Mouse (Mus musculus) heart, postnatal 36 days (tissue): ENCODE results near the gene Mbtd1. TPM values are rescaled to one million over a fixed set of nuclear protein-coding genes. Genes with fewer than 3 reads are reported as not detected.

Experiments used
- DNase-seq, 2 experiments: peaks; one replicate each; pipeline ENCODE4 v3.0.0; 2021 to 2022
- intact Hi-C: fragments of 180-260 bp; cut with DNase I; formaldehyde crosslinking; loops from one replicate; pipeline ENCODE4 v1.15.1; 2025
- total RNA-seq, 2 experiments: library from RNA; stranded (reverse); gene quantifications; 2 replicates each; pipeline ENCODE4 v1.2.3; 2021

The Mbtd1 gene
- total RNA-seq, 2 experiments from 2014 or later, result 14.5 to 18.1 TPM

- DNase-seq, result no peak
- intact Hi-C loops, result no loop called here
Observed at GRCm38 (mm10) chr11:93944986-93945385, 59.3 kb downstream of the Mbtd1 start.

- intact Hi-C loops, result no loop called here
- DNase-seq, result no peak
Observed at GRCm38 (mm10) chr11:93948887-93949567, 63.4 kb downstream of the Mbtd1 start.

GRCm38 (mm10) chr11:93950045-93950444 is 64.4 kb downstream of the Mbtd1 start:
- no peak for DNase-seq
- intact Hi-C loops, result no loop called here

- no peak for DNase-seq
- intact Hi-C loops, result no loop called here
Observed at GRCm38 (mm10) chr11:93952376-93952775, 66.7 kb downstream of the Mbtd1 start.

- no peak for DNase-seq
- intact Hi-C loops, result loop anchor here (5.0 kb wide), 1 partner anchor 43 kb away; the partner anchor contains the start of gene Spag9
Observed at GRCm38 (mm10) chr11:93954738-93955255, 69.1 kb downstream of the Mbtd1 start.

- intact Hi-C loops, result loop anchor here (5.0 kb wide), 1 partner anchor 42 kb away; the partner anchor contains the start of gene Spag9
- peak; percentile 89 to 94 for DNase-seq
Observed at GRCm38 (mm10) chr11:93955256-93956150, 69.9 kb downstream of the Mbtd1 start.

GRCm38 (mm10) chr11:93956159-93956558 is 70.5 kb downstream of the Mbtd1 start, which contains the start of gene Nme2:
TSS of gene Nme2 (minus strand) at chr11:93956259.
- DNase-seq, result no peak
- intact Hi-C loops, result loop anchor here (5.0 kb wide), 1 partner anchor 41 kb away; the partner anchor contains the start of gene Spag9

- intact Hi-C loops, result loop anchor here (5.0 kb wide), 1 partner anchor 40 kb away; the partner anchor contains the start of gene Spag9
Observed at GRCm38 (mm10) chr11:93957031-93957555, 71.4 kb downstream of the Mbtd1 start.

GRCm38 (mm10) chr11:93957746-93958145 is 72.1 kb downstream of the Mbtd1 start:
- intact Hi-C loops, result loop anchor here (5.0 kb wide), 1 partner anchor 40 kb away; the partner anchor contains the start of gene Spag9
- DNase-seq, result no peak

More at GRCm38 (mm10) chr11:93957031-93957555, 71.4 kb downstream of the Mbtd1 start:
- DNase-seq, result no peak

- intact Hi-C loops, result loop anchor here (10.0 kb wide), 1 partner anchor 253 kb away; the partner anchor contains the start of gene Tob1
- no peak for DNase-seq
Observed at GRCm38 (mm10) chr11:93961482-93961881, 75.8 kb downstream of the Mbtd1 start.

GRCm38 (mm10) chr11:93963013-93963412 is 77.4 kb downstream of the Mbtd1 start:
- DNase-seq, result no peak
- intact Hi-C loops, result loop anchor here (10.0 kb wide), 1 partner anchor 252 kb away; the partner anchor contains the start of gene Tob1

GRCm38 (mm10) chr11:93965391-93965790 is 79.7 kb downstream of the Mbtd1 start:
- intact Hi-C loops, result loop anchor here (5.0 to 10.0 kb wide), 2 partner anchors 67 to 249 kb away; partner anchors contain the start of gene Tob1
- no peak for DNase-seq

- intact Hi-C loops, result loop anchor here (5.0 to 10.0 kb wide), 2 partner anchors 65 to 247 kb away; partner anchors contain the start of gene Tob1
- DNase-seq, result no peak
Observed at GRCm38 (mm10) chr11:93967381-93967780, 81.7 kb downstream of the Mbtd1 start.

GRCm38 (mm10) chr11:93968005-93968847 is 82.6 kb downstream of the Mbtd1 start, which contains the start of the genes Gm20390 and Nme1:
TSS of gene Gm20390 (minus strand) at chr11:93968293.
TSS of gene Nme1 (minus strand) at chr11:93968521.
- intact Hi-C loops, result loop anchor here (1.0 to 10.0 kb wide), 6 partner anchors 19 to 247 kb away; partner anchors contain the start of gene Tob1

GRCm38 (mm10) chr11:93968848-93969128 is 83.1 kb downstream of the Mbtd1 start:
- intact Hi-C loops, result loop anchor here (1.0 to 10.0 kb wide), 6 partner anchors 18 to 246 kb away; partner anchors contain the start of gene Tob1
- no peak for DNase-seq

More at GRCm38 (mm10) chr11:93968005-93968847, 82.6 kb downstream of the Mbtd1 start, which contains the start of the genes Gm20390 and Nme1:
- peak; percentile 94 to 98 for DNase-seq

GRCm38 (mm10) chr11:93969171-93969570 is 83.5 kb downstream of the Mbtd1 start:
- DNase-seq, result no peak
- intact Hi-C loops, result loop anchor here (2.0 to 10.0 kb wide), 5 partner anchors 18 to 246 kb away; partner anchors contain the start of gene Tob1

- intact Hi-C loops, result loop anchor here (2.0 to 10.0 kb wide), 5 partner anchors 17 to 245 kb away; partner anchors contain the start of gene Tob1
- no peak for DNase-seq
Observed at GRCm38 (mm10) chr11:93969799-93970198, 84.1 kb downstream of the Mbtd1 start.

GRCm38 (mm10) chr11:93972951-93973350 is 87.3 kb downstream of the Mbtd1 start:
- intact Hi-C loops, result no loop called here
- DNase-seq, result no peak

- no peak for DNase-seq
- intact Hi-C loops, result no loop called here
Observed at GRCm38 (mm10) chr11:93979502-93980049, 93.9 kb downstream of the Mbtd1 start.
